In genomic region chr4:117928234-117928633, GRCm38 (mm10) we compare ENCODE assay signal across 8 mouse cellular contexts. TPM values are rescaled to one million over a fixed set of nuclear protein-coding genes. Genes with fewer than 3 reads are reported as not detected.
DNase-seq lines count a peak whose midpoint lies in the region; ATAC-seq and TF ChIP-seq lines count a peak whose summit lies in the region.

No protein-coding gene starts in this region.

- no peak overlapping the region for H3K4me3 ChIP-seq in left cerebral cortex, adult 2 months
- H3K4me3 ChIP-seq in embryonic fibroblast, embryonic 13.5 days (ENCODE audit: insufficient read depth, low read length) = no peak overlapping the region
- H3K4me3 ChIP-seq in midbrain, postnatal 0 days (ENCODE audit: low read depth, low read length) = no peak overlapping the region

- no peak for TF ChIP-seq POLR2A in embryonic fibroblast, embryonic 13.5 days (IDR thresholded peaks at IDR 0.05; ENCODE audit: low read depth, low read length)

- no peak overlapping the region for H3K9ac ChIP-seq in midbrain, postnatal 0 days (replicated peaks; ENCODE audit: low read length, poor library complexity, severe bottlenecking)

- H3K27ac ChIP-seq in left cerebral cortex, adult 2 months = no peak overlapping the region
- H3K27ac ChIP-seq in embryonic fibroblast, embryonic 13.5 days (ENCODE audit: insufficient read depth, low read length) = no peak overlapping the region
- no peak overlapping the region for H3K27ac ChIP-seq in midbrain, postnatal 0 days (ENCODE audit: low read depth, low read length)

- H3K27me3 ChIP-seq in midbrain, postnatal 0 days (ENCODE audit: insufficient read depth, low read length) = peaks cover 17% of the 10 kb centered on the region

- H3K9me3 ChIP-seq in midbrain, postnatal 0 days (ENCODE audit: low read length) = no peaks in the 10 kb centered on the region

- intact Hi-C loops in left cerebral cortex, adult 2 months (cut with DNase I) = loop anchor here (1.0 to 5.0 kb wide), 3 partner anchors 101 to 364 kb away; partner anchors contain the start of gene Ptprf
- intact Hi-C loops in left cerebral cortex, postnatal 14 days (cut with DNase I) = loop anchor here (2.0 to 10.0 kb wide), 2 partner anchors 103 to 155 kb away; no protein-coding TSS in a partner anchor
- intact Hi-C loops in left cerebral cortex, postnatal 36 days (cut with DNase I) = loop anchor here (1.0 to 5.0 kb wide), 2 partner anchors 134 to 155 kb away; no protein-coding TSS in a partner anchor

- WGBS in midbrain, postnatal 0 days = 13% methylated on average over 6 of the region's 6 CpGs

- no peak for DNase-seq in left cerebral cortex, adult 2 months (ENCODE audit: extremely low spot score in 1 of 2, low spot score in 2 of 2)
- no peak for DNase-seq in left cerebral cortex, postnatal 14 days (ENCODE audit: low spot score in 2 of 2)
- DNase-seq in ZHBTc4 (ENCODE audit: low read depth, low spot score) = peak; percentile 75
- DNase-seq in kidney, postnatal 14 days = peak; percentile 25
- DNase-seq in midbrain, postnatal 0 days (ENCODE audit: low spot score) = peak; percentile 89
- no peak for DNase-seq in left cerebral cortex, postnatal 36 days (ENCODE audit: low spot score in 2 of 2)
- DNase-seq in urinary bladder, postnatal 4 days (ENCODE audit: low spot score in 2 of 2) = no peak

- H3K36me3 ChIP-seq in midbrain, postnatal 0 days (ENCODE audit: insufficient read depth, low read length) = peaks cover 12% of the 10 kb centered on the region; the same call in 1 of the 2 replicates

- TF ChIP-seq CTCF in left cerebral cortex, adult 2 months (IDR thresholded peaks at IDR 0.05) = peak; percentile 82
- peak; percentile 47; the same call in 1 of the 2 replicates for TF ChIP-seq CTCF in embryonic fibroblast, embryonic 13.5 days (IDR thresholded peaks at IDR 0.05; ENCODE audit: borderline replicate concordance, insufficient read depth, low read length)
- TF ChIP-seq CTCF in midbrain, postnatal 0 days (IDR thresholded peaks at IDR 0.05) = peak; percentile 95

- no peak overlapping the region for H3K4me2 ChIP-seq in midbrain, postnatal 0 days (ENCODE audit: low read depth, low read length, poor library complexity, severe bottlenecking)

- peak; percentile 47 for ATAC-seq in midbrain, postnatal 0 days (ENCODE audit: low FRiP score)

- no peaks in the 10 kb centered on the region for H3K4me1 ChIP-seq in embryonic fibroblast, embryonic 13.5 days (ENCODE audit: control insufficient read depth, insufficient read depth, low read length)
- H3K4me1 ChIP-seq in midbrain, postnatal 0 days (ENCODE audit: insufficient read depth, low read length) = peaks cover 5% of the 10 kb centered on the region; the same call in 1 of the 2 replicates

RNA-seq across cellular contexts. Expression of gene Artn, which starts 1.3 kb away (rescaled TPM):
- 1 to 10 TPM; 3.6 to 3.9 TPM for total RNA-seq in left cerebral cortex, adult 2 months (2021)
- total RNA-seq in left cerebral cortex, postnatal 14 days (2021) = 1 to 10 TPM; 1.8 to 2.3 TPM
- 2.7 and 5.8 TPM in 2 replicates for polyA plus RNA-seq in embryonic fibroblast, embryonic 13.5 days (2011; ENCODE audit: insufficient read length, low read depth, missing spikeins)
- total RNA-seq in midbrain, postnatal 0 days (2014; rRNA removed) = 1.7 and 2.0 TPM in 2 replicates
- 0.48 and 0.77 TPM in 2 replicates for polyA plus RNA-seq in midbrain, postnatal 0 days (2015; fragmentation: Nextera tagmentation; extraction: Ambion mirVana)
- 1 to 10 TPM; 3.1 TPM for total RNA-seq in left cerebral cortex, postnatal 36 days (2021)

RNA-seq across cellular contexts. Expression of gene Ipo13, which starts 13.4 kb away (rescaled TPM):
- total RNA-seq in left cerebral cortex, adult 2 months (2021) = 100 to 1,000 TPM; 115 to 123 TPM
- total RNA-seq in left cerebral cortex, postnatal 14 days (2021) = 100 to 1,000 TPM; 124 to 125 TPM
- polyA plus RNA-seq in embryonic fibroblast, embryonic 13.5 days (2011; ENCODE audit: insufficient read length, low read depth, missing spikeins) = 44.3 and 45.6 TPM in 2 replicates
- total RNA-seq in midbrain, postnatal 0 days (2014; rRNA removed) = 30.8 and 39.9 TPM in 2 replicates
- 46.0 and 52.4 TPM in 2 replicates for polyA plus RNA-seq in midbrain, postnatal 0 days (2015; fragmentation: Nextera tagmentation; extraction: Ambion mirVana)
- 100 to 1,000 TPM; 119 to 122 TPM for total RNA-seq in left cerebral cortex, postnatal 36 days (2021)

RNA-seq across cellular contexts. Expression of gene Dph2, which starts 36.4 kb away (rescaled TPM):
- 10 to 100 TPM in 1 of 2 experiments, 1 to 10 TPM in 1; 9.1 to 11.4 TPM for total RNA-seq in left cerebral cortex, adult 2 months (2021)
- 1 to 10 TPM; 9.0 to 9.1 TPM for total RNA-seq in left cerebral cortex, postnatal 14 days (2021)
- 6.6 and 10.0 TPM in 2 replicates for polyA plus RNA-seq in embryonic fibroblast, embryonic 13.5 days (2011; ENCODE audit: insufficient read length, low read depth, missing spikeins)
- 13.8 and 23.3 TPM in 2 replicates for total RNA-seq in midbrain, postnatal 0 days (2014; rRNA removed)
- polyA plus RNA-seq in midbrain, postnatal 0 days (2015; fragmentation: Nextera tagmentation; extraction: Ambion mirVana) = 13.3 and 15.9 TPM in 2 replicates
- total RNA-seq in left cerebral cortex, postnatal 36 days (2021) = 10 to 100 TPM in 1 of 2 experiments, 1 to 10 TPM in 1; 6.6 to 10.8 TPM

RNA-seq across cellular contexts. Expression of gene Atp6v0b, which starts 41.1 kb away (rescaled TPM):
- total RNA-seq in left cerebral cortex, adult 2 months (2021) = 100 to 1,000 TPM; 430 to 462 TPM
- total RNA-seq in left cerebral cortex, postnatal 14 days (2021) = 100 to 1,000 TPM; 486 to 488 TPM
- polyA plus RNA-seq in embryonic fibroblast, embryonic 13.5 days (2011; ENCODE audit: insufficient read length, low read depth, missing spikeins) = 137 and 146 TPM in 2 replicates
- 607 and 625 TPM in 2 replicates for total RNA-seq in midbrain, postnatal 0 days (2014; rRNA removed)
- 667 and 754 TPM in 2 replicates for polyA plus RNA-seq in midbrain, postnatal 0 days (2015; fragmentation: Nextera tagmentation; extraction: Ambion mirVana)
- 100 to 1,000 TPM; 432 to 445 TPM for total RNA-seq in left cerebral cortex, postnatal 36 days (2021)

RNA-seq across cellular contexts. Expression of gene B4galt2, which starts 44.9 kb away (rescaled TPM):
- 10 to 100 TPM; 86.7 to 90.6 TPM for total RNA-seq in left cerebral cortex, adult 2 months (2021)
- 100 to 1,000 TPM; 136 to 144 TPM for total RNA-seq in left cerebral cortex, postnatal 14 days (2021)
- polyA plus RNA-seq in embryonic fibroblast, embryonic 13.5 days (2011; ENCODE audit: insufficient read length, low read depth, missing spikeins) = 43.8 and 45.6 TPM in 2 replicates
- total RNA-seq in midbrain, postnatal 0 days (2014; rRNA removed) = 238 and 337 TPM in 2 replicates
- 86.8 and 92.9 TPM in 2 replicates for polyA plus RNA-seq in midbrain, postnatal 0 days (2015; fragmentation: Nextera tagmentation; extraction: Ambion mirVana)
- 100 to 1,000 TPM in 1 of 2 experiments, 10 to 100 TPM in 1; 95.6 to 107 TPM for total RNA-seq in left cerebral cortex, postnatal 36 days (2021)

Comparison
In these comparisons a context has a peak if more than half of its experiments do, and no peak if none do; other contexts are left out.
1. DNase-seq: peak in ZHBTc4 (single experiment), kidney, postnatal 14 days (single experiment) and midbrain, postnatal 0 days (single experiment); none in left cerebral cortex, adult 2 months (0 of 2), left cerebral cortex, postnatal 14 days (0 of 2), left cerebral cortex, postnatal 36 days (0 of 2) and urinary bladder, postnatal 4 days (0 of 2).
2. Peak in every context shown above with its lines, with median percentiles within 50 percentile points of each other: CTCF ChIP-seq.